In the genomic region with DNA sequence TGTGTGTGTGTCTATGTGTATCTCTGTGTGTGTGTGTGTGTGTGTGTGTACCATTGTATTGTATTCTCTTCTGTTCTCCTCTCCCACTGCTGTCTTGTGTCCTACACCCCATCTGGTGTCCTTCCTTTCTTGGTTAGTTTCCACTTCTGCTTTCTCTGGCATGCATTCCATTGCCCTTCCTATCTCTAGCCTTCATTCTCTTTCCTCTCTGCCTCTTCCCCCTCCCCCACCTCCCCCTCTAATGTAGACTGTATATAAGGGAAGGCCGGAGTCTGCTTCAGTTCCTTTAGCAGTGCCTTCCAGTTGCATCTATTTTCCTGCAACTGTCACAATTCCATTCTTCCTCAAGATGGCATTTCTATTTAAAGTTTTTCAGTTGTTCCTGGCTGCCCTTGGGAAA, we compare ENCODE assay signal across 18 mouse cellular contexts.
"Had no signal": no experiment of that assay in that cellular context is flagged by ENCODE, and none has a peak within 500 bp of the region (broad histone marks: within the 10 kb centered on the region; RNA-seq: fewer than 3 reads in every experiment).

No protein-coding gene starts in this region.

- H3K27me3 ChIP-seq: liver, embryonic 15.5 days; lung, embryonic 15.5 days; midbrain, embryonic 13.5 days had no signal

- H3K27ac ChIP-seq: kidney, postnatal 0 days; limb, embryonic 10.5 days; limb, embryonic 13.5 days; liver, embryonic 12.5 days; liver, embryonic 15.5 days; lung, embryonic 15.5 days; midbrain, embryonic 13.5 days; stomach, postnatal 0 days had no signal

- H3K9me3 ChIP-seq: limb, embryonic 10.5 days; limb, embryonic 13.5 days; liver, embryonic 12.5 days; liver, embryonic 15.5 days; lung, embryonic 15.5 days; midbrain, embryonic 13.5 days had no signal

- H3K36me3 ChIP-seq: limb, embryonic 10.5 days; limb, embryonic 13.5 days; liver, embryonic 12.5 days; liver, embryonic 15.5 days; lung, embryonic 15.5 days; midbrain, embryonic 13.5 days had no signal

- ATAC-seq: intestine, embryonic 16.5 days; liver, embryonic 12.5 days; midbrain, embryonic 13.5 days had no signal

- H3K9ac ChIP-seq: limb, embryonic 13.5 days; liver, embryonic 12.5 days; liver, embryonic 15.5 days; lung, embryonic 15.5 days; midbrain, embryonic 13.5 days had no signal

- H3K4me3 ChIP-seq: limb, embryonic 10.5 days; limb, embryonic 13.5 days; liver, embryonic 12.5 days; liver, embryonic 15.5 days; lung, embryonic 15.5 days; midbrain, embryonic 13.5 days had no signal

- H3K4me1 ChIP-seq: limb, embryonic 13.5 days; liver, embryonic 15.5 days; lung, embryonic 15.5 days; midbrain, embryonic 13.5 days had no signal

- DNase-seq: kidney, adult 2 months; kidney, postnatal 25 days; liver; lung, adult 18-20 months; lung, postnatal 10 days; lung, postnatal 36 days; right cerebral cortex, postnatal 4 days; thymus, adult 2 months; thymus, postnatal 14 days had no signal
